Mouse (Mus musculus) megakaryocyte-erythroid progenitor cell, adult 5-6 weeks (primary cell): Measurements from ENCODE around the gene Vmn1r20. TPM values are rescaled to one million over a fixed set of nuclear protein-coding genes. Genes with fewer than 3 reads are reported as not detected.
"Not testable (repeated sequence)": the region's sequence is repeated elsewhere in the genome, so short reads cannot be mapped to it uniquely, and the experiment has no call there.

Experiments
- ATAC-seq: replicated peaks from 2 replicates; pipeline ENCODE4 v1.8.0; 2016; ENCODE audit warnings: mild to moderate bottlenecking, inconsistent platforms; ENCODE audit not compliant: severe bottlenecking, poor library complexity, low FRiP score, low TSS enrichment
- total RNA-seq, 2 experiments: library from RNA; stranded (forward) in 1 of 2; stranded (reverse) in 1 of 2; fragments of 200-1000, 215-1000 nt in 1 of 2; fragments of >200 nt in 1 of 2; fragmentation: Nextera tagmentation in 1 of 2; gene quantifications; 2 replicates each; pipeline ENCODE4 v1.2.3; 2014 to 2017

Gene Vmn1r20
- total RNA-seq (2014; fragmentation: Nextera tagmentation) (not detected in 2 replicates), total RNA-seq (2017) (not detected in 2 replicates)

DNA sequence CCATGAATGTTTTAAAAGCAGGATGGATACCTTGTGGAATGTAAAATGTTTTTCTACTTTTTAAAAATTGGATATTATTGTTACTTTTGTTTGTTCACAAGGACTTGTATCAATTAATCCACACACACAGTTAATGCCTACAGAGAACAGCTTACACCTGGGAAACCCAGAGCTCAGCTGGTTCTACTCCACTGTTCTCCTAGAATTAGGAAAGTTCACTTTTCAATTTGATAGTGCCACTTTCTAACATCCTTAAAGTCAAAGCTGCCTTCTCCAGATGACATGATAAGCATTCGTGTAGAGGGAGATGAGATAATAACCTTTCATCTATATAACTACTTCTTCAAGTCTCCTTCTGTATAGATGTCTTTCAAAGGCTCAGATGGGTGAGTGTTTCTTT is at the start of gene Vmn1r20:
Vmn1r20 (plus strand) TSS at position 301 of the 400 bp plus-strand sequence.
- ATAC-seq, result no peak

DNA sequence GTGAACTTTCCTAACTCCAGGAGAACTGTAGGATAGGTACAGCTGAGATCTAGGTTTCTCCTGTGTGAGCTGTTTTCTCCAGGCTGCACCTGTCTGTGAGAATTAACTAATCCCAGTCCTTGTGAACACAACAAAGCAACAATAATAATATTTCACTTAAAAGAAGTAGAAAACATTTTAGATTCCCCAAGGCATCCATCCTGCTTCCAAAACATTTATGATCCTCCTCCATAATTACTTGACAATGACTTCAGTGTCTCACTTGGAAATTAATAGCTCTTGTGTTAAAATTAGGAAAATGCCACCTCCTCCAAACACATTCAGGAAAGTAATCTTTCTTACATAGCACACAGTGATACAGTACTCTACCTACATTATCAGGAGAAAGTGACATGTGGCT is 33.0 kb upstream of the Vmn1r20 start, which contains the start of gene Vmn1r18:
Vmn1r18 (minus strand) TSS at position 101 of the 400 bp plus-strand sequence.
- ATAC-seq, result no peak

DNA sequence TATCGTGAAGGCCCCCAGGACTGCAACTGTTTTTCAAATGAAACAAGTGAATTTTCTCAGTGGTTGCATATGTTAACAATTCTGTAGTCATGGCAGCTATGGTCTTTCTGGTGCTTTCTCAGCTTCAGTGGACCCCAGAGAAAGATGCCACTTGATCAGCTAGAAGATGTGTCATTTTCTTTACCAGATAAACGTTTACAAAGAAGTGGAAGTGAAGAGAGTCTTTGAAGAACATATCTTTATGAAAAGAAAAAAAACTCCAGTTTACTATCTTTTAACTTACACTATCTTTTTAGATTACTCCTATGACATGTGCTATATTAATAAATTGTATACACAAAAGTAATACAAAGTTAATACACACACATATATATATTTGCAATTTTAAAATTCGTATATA is 25.2 kb upstream of the Vmn1r20 start, which contains the start of gene Vmn1r19:
Vmn1r19 (plus strand) TSS at position 301 of the 400 bp plus-strand sequence.
- ATAC-seq, result not testable (repeated sequence)

DNA sequence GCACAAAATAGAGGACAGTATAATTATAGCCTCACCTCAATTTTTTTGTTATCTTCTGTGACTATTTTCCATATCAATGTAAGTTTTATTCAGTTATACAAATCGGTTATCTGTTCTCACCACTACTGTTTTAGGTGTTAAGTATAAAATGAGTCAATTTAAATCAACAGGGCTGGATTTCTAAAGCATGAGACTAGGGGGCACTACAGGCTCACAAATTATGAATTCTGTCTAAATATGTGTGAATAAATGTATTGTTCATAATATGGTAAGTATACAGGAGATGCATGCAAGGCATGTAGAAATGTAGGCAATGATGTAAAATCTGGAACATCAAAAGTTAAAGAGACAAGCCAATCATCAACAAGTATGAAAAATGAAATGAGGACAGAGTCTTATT is 2.5 kb downstream of the Vmn1r20 start:
- ATAC-seq, result no peak

DNA sequence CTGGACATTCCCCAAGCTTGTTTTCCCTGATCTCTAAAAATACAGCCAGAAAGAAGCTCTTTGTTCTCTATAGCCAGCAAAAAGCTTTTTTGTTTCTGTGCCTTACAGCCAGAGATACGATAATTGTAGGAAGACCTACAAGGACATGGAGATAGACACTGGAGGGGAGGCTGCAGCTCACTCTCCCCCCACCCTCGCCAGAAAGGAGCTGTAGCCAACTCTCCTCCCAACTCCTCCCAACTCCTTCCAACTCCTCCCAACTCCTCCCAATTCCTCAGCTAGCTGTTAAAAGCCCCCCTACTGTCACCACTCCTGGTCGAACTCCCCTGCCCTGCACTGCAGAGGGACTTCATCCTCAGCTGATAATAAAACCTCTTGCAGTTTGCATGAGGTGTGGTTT is 39.4 kb downstream of the Vmn1r20 start:
- not testable (repeated sequence) for ATAC-seq

Other genes starting within 250 kb of the Vmn1r20 start
- not detected in 2 replicates for gene Vmn1r13, start 225.6 kb upstream of the Vmn1r20 start, total RNA-seq (2014; fragmentation: Nextera tagmentation)
- gene Vmn1r13, start 225.6 kb upstream of the Vmn1r20 start, total RNA-seq (2017), result not detected in 2 replicates
- not detected in 2 replicates for gene Vmn1r14, start 197.2 kb upstream of the Vmn1r20 start, total RNA-seq (2014; fragmentation: Nextera tagmentation)
- not detected in 2 replicates for gene Vmn1r14, start 197.2 kb upstream of the Vmn1r20 start, total RNA-seq (2017)
- gene Vmn1r15, start 171.0 kb upstream of the Vmn1r20 start, total RNA-seq (2014; fragmentation: Nextera tagmentation), result not detected in 2 replicates
- not detected in 2 replicates for gene Vmn1r15, start 171.0 kb upstream of the Vmn1r20 start, total RNA-seq (2017)
- not detected in 2 replicates for gene Vmn1r16, start 99.4 kb upstream of the Vmn1r20 start, total RNA-seq (2014; fragmentation: Nextera tagmentation)
- gene Vmn1r16, start 99.4 kb upstream of the Vmn1r20 start, total RNA-seq (2017), result not detected in 2 replicates
- not detected in 2 replicates for gene Vmn1r17, start 65.2 kb upstream of the Vmn1r20 start, total RNA-seq (2014; fragmentation: Nextera tagmentation)
- gene Vmn1r17, start 65.2 kb upstream of the Vmn1r20 start, total RNA-seq (2017), result not detected in 2 replicates
- gene Vmn1r18, start 33.1 kb upstream of the Vmn1r20 start, total RNA-seq (2014; fragmentation: Nextera tagmentation), result not detected in 2 replicates
- not detected in 2 replicates for gene Vmn1r18, start 33.1 kb upstream of the Vmn1r20 start, total RNA-seq (2017)
- not detected in 2 replicates for gene Vmn1r19, start 25.1 kb upstream of the Vmn1r20 start, total RNA-seq (2014; fragmentation: Nextera tagmentation)
- not detected in 2 replicates for gene Vmn1r19, start 25.1 kb upstream of the Vmn1r20 start, total RNA-seq (2017)
- gene Ppm1k, start 106.5 kb downstream of the Vmn1r20 start, total RNA-seq (2014; fragmentation: Nextera tagmentation), result 0.79 and 2.2 TPM in 2 replicates
- 6.1 and 15.3 TPM in 2 replicates for gene Ppm1k, start 106.5 kb downstream of the Vmn1r20 start, total RNA-seq (2017)
- 13.8 and 35.6 TPM in 2 replicates for gene Herc6, start 152.1 kb downstream of the Vmn1r20 start, total RNA-seq (2014; fragmentation: Nextera tagmentation)
- gene Herc6, start 152.1 kb downstream of the Vmn1r20 start, total RNA-seq (2017), result 11.6 and 18.1 TPM in 2 replicates